Mouse (Mus musculus): ENCODE data around the gene Vmn1r172. TPM values are rescaled to one million over a fixed set of nuclear protein-coding genes. Genes with fewer than 3 reads are reported as not detected.
"Not testable (repeated sequence)": the region's sequence is repeated elsewhere in the genome, so short reads cannot be mapped to it uniquely, and the experiment has no call there.

Gene Vmn1r172
- not detected in 2 replicates for polyA plus RNA-seq (2011; ENCODE audit: insufficient read depth, insufficient read length, low read depth, missing spikeins)

GRCm38 (mm10) chr7:23658016-23658415 is at the start of gene Vmn1r172:
Gene Vmn1r172, plus strand, starts transcription at chr7:23658316.
- H3K27me3 ChIP-seq (ENCODE audit: control insufficient read depth, insufficient read depth, low read length, poor library complexity, severe bottlenecking) = no peaks in the 10 kb centered on the region
- H3K4me3 ChIP-seq (ENCODE audit: low read depth, low read length) = no peak within 1 kb of the TSS
- no peaks in the 10 kb centered on the region for H3K4me1 ChIP-seq (ENCODE audit: control insufficient read depth, insufficient read depth, low read length)
- no peak within 1 kb of the TSS for H3K27ac ChIP-seq (ENCODE audit: insufficient read depth, low read length)
- TF ChIP-seq POLR2A (IDR thresholded peaks at IDR 0.05; ENCODE audit: insufficient read depth, low read length) (no peak), EP300 (IDR thresholded peaks at IDR 0.05; ENCODE audit: insufficient read depth, low read depth, low read length) (no peak), CTCF (IDR thresholded peaks at IDR 0.05; ENCODE audit: low read depth, low read length) (no peak)
- no peaks in the 10 kb centered on the region for H3K36me3 ChIP-seq (ENCODE audit: control insufficient read depth, insufficient read depth, low read length, poor library complexity, severe bottlenecking)
- no peaks in the 10 kb centered on the region for H3K9me3 ChIP-seq (replicated peaks; ENCODE audit: control insufficient read depth, insufficient read depth, low read length, poor library complexity, severe bottlenecking)
- no peak within 1 kb of the TSS for H3K9ac ChIP-seq (ENCODE audit: low read depth, poor library complexity, severe bottlenecking)

DNA sequence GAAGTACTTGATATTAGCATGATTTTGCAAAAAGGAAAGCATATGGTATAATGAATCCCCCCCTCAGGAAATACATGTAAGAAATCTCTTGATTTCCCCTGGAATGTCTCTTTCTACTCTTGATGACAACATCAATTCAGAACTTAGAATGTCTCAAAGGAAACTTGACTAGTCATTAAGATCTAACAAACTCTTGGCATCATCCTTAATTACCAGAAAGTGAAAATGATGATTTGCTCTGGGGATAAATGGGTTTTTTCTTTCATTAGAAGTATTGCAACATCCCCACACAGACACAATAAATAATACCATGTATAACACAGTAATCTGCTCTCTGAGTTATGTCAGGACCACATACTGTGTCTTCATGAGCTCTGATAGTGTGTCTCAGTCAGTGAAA is 27.7 kb upstream of the Vmn1r172 start, which contains the start of gene Vmn1r171:
TSS of gene Vmn1r171 (plus strand) at position 301 of the 400 bp plus-strand sequence.
- no peaks in the 10 kb centered on the region for H3K4me1 ChIP-seq (ENCODE audit: control insufficient read depth, insufficient read depth, low read length)
- H3K4me3 ChIP-seq (ENCODE audit: low read depth, low read length) = no peak within 1 kb of the TSS
- TF ChIP-seq CTCF (IDR thresholded peaks at IDR 0.05; ENCODE audit: low read depth, low read length) (no peak), POLR2A (IDR thresholded peaks at IDR 0.05; ENCODE audit: insufficient read depth, low read length) (no peak), EP300 (IDR thresholded peaks at IDR 0.05; ENCODE audit: insufficient read depth, low read depth, low read length) (no peak)
- no peaks in the 10 kb centered on the region for H3K9me3 ChIP-seq (replicated peaks; ENCODE audit: control insufficient read depth, insufficient read depth, low read length, poor library complexity, severe bottlenecking)
- no peaks in the 10 kb centered on the region for H3K36me3 ChIP-seq (ENCODE audit: control insufficient read depth, insufficient read depth, low read length, poor library complexity, severe bottlenecking)
- no peak within 1 kb of the TSS for H3K27ac ChIP-seq (ENCODE audit: insufficient read depth, low read length)
- H3K27me3 ChIP-seq (ENCODE audit: control insufficient read depth, insufficient read depth, low read length, poor library complexity, severe bottlenecking) = no peaks in the 10 kb centered on the region
- no peak within 1 kb of the TSS for H3K9ac ChIP-seq (ENCODE audit: low read depth, poor library complexity, severe bottlenecking)

- not testable (repeated sequence) for H3K36me3 ChIP-seq (ENCODE audit: control insufficient read depth, insufficient read depth, low read length, poor library complexity, severe bottlenecking); H3K27ac ChIP-seq (ENCODE audit: insufficient read depth, low read length); H3K27me3 ChIP-seq (ENCODE audit: control insufficient read depth, insufficient read depth, low read length, poor library complexity, severe bottlenecking); H3K4me1 ChIP-seq (ENCODE audit: control insufficient read depth, insufficient read depth, low read length); H3K4me3 ChIP-seq (ENCODE audit: low read depth, low read length); H3K9ac ChIP-seq (ENCODE audit: low read depth, poor library complexity, severe bottlenecking); H3K9me3 ChIP-seq (replicated peaks; ENCODE audit: control insufficient read depth, insufficient read depth, low read length, poor library complexity, severe bottlenecking)
Measured at GRCm38 (mm10) chr7:23700403-23700802, 42.3 kb downstream of the Vmn1r172 start, which contains the start of gene Vmn1r173. Gene Vmn1r173, plus strand, starts transcription at chr7:23700703.

Other genes with a start within 250 kb of the Vmn1r172 start
- gene Vmn1r167, start 151.1 kb upstream of the Vmn1r172 start, polyA plus RNA-seq (2011; ENCODE audit: insufficient read depth, insufficient read length, low read depth, missing spikeins) = not detected in 2 replicates
- gene Vmn1r168, start 118.6 kb upstream of the Vmn1r172 start, polyA plus RNA-seq (2011; ENCODE audit: insufficient read depth, insufficient read length, low read depth, missing spikeins) = not detected in 2 replicates
- not detected in 2 replicates for gene Vmn1r169, start 82.8 kb upstream of the Vmn1r172 start, polyA plus RNA-seq (2011; ENCODE audit: insufficient read depth, insufficient read length, low read depth, missing spikeins)
- not detected in 2 replicates for gene Vmn1r170, start 52.1 kb upstream of the Vmn1r172 start, polyA plus RNA-seq (2011; ENCODE audit: insufficient read depth, insufficient read length, low read depth, missing spikeins)
- not detected in 2 replicates for gene Vmn1r171, start 27.6 kb upstream of the Vmn1r172 start, polyA plus RNA-seq (2011; ENCODE audit: insufficient read depth, insufficient read length, low read depth, missing spikeins)
- gene Vmn1r173, start 42.4 kb downstream of the Vmn1r172 start, polyA plus RNA-seq (2011; ENCODE audit: insufficient read depth, insufficient read length, low read depth, missing spikeins) = not detected in 2 replicates
- gene Vmn1r174, start 94.0 kb downstream of the Vmn1r172 start, polyA plus RNA-seq (2011; ENCODE audit: insufficient read depth, insufficient read length, low read depth, missing spikeins) = not detected in 2 replicates
- 0.23 TPM in 1 of 2 replicates, not detected in the other for gene Vmn1r175, start 152.3 kb downstream of the Vmn1r172 start, polyA plus RNA-seq (2011; ENCODE audit: insufficient read depth, insufficient read length, low read depth, missing spikeins)
- not detected in 2 replicates for gene Vmn1r176, start 179.1 kb downstream of the Vmn1r172 start, polyA plus RNA-seq (2011; ENCODE audit: insufficient read depth, insufficient read length, low read depth, missing spikeins)
- not detected in 2 replicates for gene Vmn1r177, start 208.1 kb downstream of the Vmn1r172 start, polyA plus RNA-seq (2011; ENCODE audit: insufficient read depth, insufficient read length, low read depth, missing spikeins)
- gene Vmn1r178, start 233.7 kb downstream of the Vmn1r172 start, polyA plus RNA-seq (2011; ENCODE audit: insufficient read depth, insufficient read length, low read depth, missing spikeins) = not detected in 2 replicates